Mouse (Mus musculus) neural tube, embryonic 12.5 days (tissue): ENCODE results near the gene Ext2. TPM values are rescaled to one million over a fixed set of nuclear protein-coding genes. Genes with fewer than 3 reads are reported as not detected.

ENCODE experiments used
- ATAC-seq: fragments of 200-750 bp; cut with Nextera tagmentation; 2 replicates; pipeline ENCODE4 v1.8.0; 2017; ENCODE audit warnings: low read depth, mild to moderate bottlenecking, moderate TSS enrichment, moderate library complexity; ENCODE audit not compliant: low FRiP score
- H3K27ac ChIP-seq: fragments of 300-500 bp; sonication (generic); 2 replicates; pipeline ENCODE4 v1.5.1; 2016
- H3K27me3 ChIP-seq: fragments of 300-500 bp; sonication (generic); replicated peaks from 2 replicates; pipeline ENCODE4 v1.6.1; 2016; ENCODE audit warnings: mild to moderate bottlenecking
- H3K36me3 ChIP-seq: fragments of 300-500 bp; sonication (generic); 2 replicates; pipeline ENCODE4 v1.6.1; 2016; ENCODE audit warnings: mild to moderate bottlenecking
- H3K4me1 ChIP-seq: fragments of 300-500 bp; sonication (generic); 2 replicates; pipeline ENCODE4 v1.6.1; 2016
- H3K4me2 ChIP-seq: fragments of 300-500 bp; sonication (generic); replicated peaks from 2 replicates; pipeline ENCODE4 v1.6.1; 2016; ENCODE audit warnings: mild to moderate bottlenecking
- H3K4me3 ChIP-seq: fragments of 300-500 bp; sonication (generic); 2 replicates; pipeline ENCODE4 v1.5.1; 2016
- H3K9ac ChIP-seq: fragments of 300-500 bp; sonication (generic); 2 replicates; pipeline ENCODE4 v1.6.1; 2016; ENCODE audit warnings: mild to moderate bottlenecking
- H3K9me3 ChIP-seq: fragments of 300-500 bp; sonication (generic); 2 replicates; pipeline ENCODE4 v1.6.1; 2016; ENCODE audit warnings: mild to moderate bottlenecking
- WGBS: fragments of 180-500 bp; shearing (Covaris S2); methylation state at CpG from one replicate; pipeline ENCODE4 v1.1.7; 2016; 5-methylcytosine and 5-hydroxymethylcytosine counted together
- polyA plus RNA-seq: library from polyadenylated mRNA; unstranded; fragments of >200 nt; fragmentation: Nextera tagmentation; extraction: Ambion mirVana; gene quantifications from 2 replicates; pipeline ENCODE4 v1.2.1, GENCODE M21; 2016

Gene Ext2
- polyA plus RNA-seq, 1 experiment from 2014 or later: 76.9 TPM

DNA sequence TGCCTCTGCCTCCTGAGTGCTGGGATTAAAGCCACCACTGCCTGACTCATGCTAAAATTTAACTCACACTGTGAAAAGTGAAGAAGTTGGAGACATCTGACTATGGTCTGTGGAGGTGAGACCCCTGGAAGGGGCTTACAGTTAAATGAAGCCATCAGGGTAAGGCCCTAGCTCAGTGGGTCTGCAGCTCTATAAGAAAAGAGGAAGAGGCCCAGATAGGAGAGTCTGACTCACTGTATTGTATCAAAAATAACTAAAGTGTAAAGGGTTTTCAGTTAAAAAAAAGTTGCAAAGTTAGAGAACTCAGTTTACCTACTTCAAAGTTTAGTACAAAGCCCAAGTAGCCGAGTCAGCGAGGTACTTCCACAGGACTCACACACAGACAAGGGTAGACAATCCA lies 19.4 kb downstream of the Ext2 start:
- H3K27ac ChIP-seq: no peak overlapping the region
- no peaks in the 10 kb centered on the region for H3K4me1 ChIP-seq
- no peak overlapping the region for H3K4me3 ChIP-seq
- H3K36me3 ChIP-seq: peaks cover 34% of the 10 kb centered on the region
- no peak overlapping the region for H3K9ac ChIP-seq
- H3K4me2 ChIP-seq: no peak overlapping the region
- no peaks in the 10 kb centered on the region for H3K27me3 ChIP-seq
- no peak for ATAC-seq
- no peaks in the 10 kb centered on the region for H3K9me3 ChIP-seq
- WGBS: 93% methylated on average over 2 of the region's 2 CpGs

DNA sequence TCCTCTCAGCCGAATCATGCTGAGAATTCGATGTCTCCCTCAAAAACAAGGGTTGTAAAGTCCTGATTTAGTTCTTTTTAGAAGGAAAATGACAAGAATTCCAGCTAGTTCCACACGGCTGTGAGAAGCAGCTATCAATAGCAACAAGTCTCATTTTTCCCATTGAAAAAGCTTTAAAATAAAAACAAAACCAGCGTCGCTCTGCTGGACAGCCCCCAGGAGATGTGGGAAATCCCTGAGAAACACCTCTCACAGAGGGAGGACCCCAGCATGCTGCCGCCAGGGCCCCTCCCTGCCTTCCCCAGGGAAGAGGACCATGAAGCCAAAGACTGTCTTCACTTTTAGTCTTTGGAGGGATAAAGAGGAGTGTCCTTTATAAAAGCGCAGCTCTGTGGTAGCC lies 21.3 kb downstream of the Ext2 start:
- Histone ChIP-seq H3K27ac (no peak overlapping the region), H3K9me3 (no peaks in the 10 kb centered on the region), H3K36me3 (peaks cover 38% of the 10 kb centered on the region), H3K9ac (no peak overlapping the region), H3K4me1 (no peaks in the 10 kb centered on the region), H3K4me3 (no peak overlapping the region), H3K4me2 (no peak overlapping the region), H3K27me3 (no peaks in the 10 kb centered on the region)
- no peak for ATAC-seq
- WGBS: 83% methylated on average over 7 of the region's 7 CpGs

DNA sequence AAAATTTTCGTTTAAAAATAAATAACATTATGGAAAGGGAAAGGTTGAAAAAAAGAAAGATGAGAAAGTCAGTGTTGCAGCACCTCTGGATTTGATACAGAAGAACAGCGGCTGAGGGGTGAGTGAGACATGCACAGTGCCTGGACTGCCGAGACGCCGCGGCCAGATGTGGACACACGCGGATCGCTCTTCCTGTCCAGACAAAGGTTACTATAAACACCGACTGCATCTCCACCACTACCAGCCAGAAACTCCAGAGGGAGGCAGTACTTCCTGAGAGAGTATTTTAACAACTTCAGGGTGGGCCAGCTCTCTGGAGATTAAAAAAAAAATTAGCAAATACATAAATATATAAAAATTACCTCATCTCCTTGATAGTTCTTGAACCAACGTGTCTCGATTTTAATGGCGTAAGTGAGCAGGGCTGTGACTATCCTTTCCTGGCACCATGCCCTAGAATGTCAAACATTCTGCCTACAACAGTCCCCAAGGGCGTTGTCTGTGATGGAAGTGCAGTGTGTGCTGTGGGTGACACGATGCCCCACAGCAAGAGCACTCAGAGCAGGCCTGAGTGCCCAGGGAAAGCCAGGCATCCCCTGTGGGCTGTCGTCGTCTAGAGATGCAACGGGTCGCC lies 25.1 kb downstream of the Ext2 start:
- Histone ChIP-seq H3K9ac (no peak overlapping the region), H3K27ac (no peak overlapping the region), H3K9me3 (no peaks in the 10 kb centered on the region), H3K4me1 (no peaks in the 10 kb centered on the region), H3K4me3 (no peak overlapping the region), H3K27me3 (no peaks in the 10 kb centered on the region), H3K36me3 (peaks cover 42% of the 10 kb centered on the region), H3K4me2 (no peak overlapping the region)
- no peak for ATAC-seq
- 83% methylated on average over 19 of the region's 19 CpGs for WGBS

DNA sequence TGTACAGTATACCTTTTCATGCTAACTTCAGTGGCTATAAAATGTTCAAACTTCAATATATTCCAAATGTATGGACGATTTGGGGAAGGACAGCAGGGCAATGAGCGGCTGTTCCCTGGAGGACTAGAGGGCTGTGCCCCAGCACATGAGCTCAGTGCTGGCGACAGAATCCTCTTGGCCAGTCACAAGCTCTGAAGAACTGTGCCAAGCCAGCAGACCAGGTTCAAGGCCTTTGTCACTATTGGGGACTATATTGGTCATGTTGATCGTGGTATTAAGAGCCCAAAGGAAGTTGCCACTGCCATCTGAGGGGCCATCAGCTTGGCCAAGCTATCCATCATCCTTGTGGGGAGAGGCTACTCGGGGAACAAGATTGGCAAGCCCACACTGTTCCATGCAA lies 28.0 kb downstream of the Ext2 start:
- Histone ChIP-seq H3K4me2 (no peak overlapping the region), H3K9ac (no peak overlapping the region), H3K4me1 (no peaks in the 10 kb centered on the region; the same call in 1 of the 2 replicates), H3K27me3 (no peaks in the 10 kb centered on the region), H3K36me3 (peaks cover 46% of the 10 kb centered on the region), H3K4me3 (no peak overlapping the region), H3K9me3 (no peaks in the 10 kb centered on the region), H3K27ac (no peak overlapping the region)
- no peak for ATAC-seq
- 93% methylated on average over 5 of the region's 5 CpGs for WGBS

DNA sequence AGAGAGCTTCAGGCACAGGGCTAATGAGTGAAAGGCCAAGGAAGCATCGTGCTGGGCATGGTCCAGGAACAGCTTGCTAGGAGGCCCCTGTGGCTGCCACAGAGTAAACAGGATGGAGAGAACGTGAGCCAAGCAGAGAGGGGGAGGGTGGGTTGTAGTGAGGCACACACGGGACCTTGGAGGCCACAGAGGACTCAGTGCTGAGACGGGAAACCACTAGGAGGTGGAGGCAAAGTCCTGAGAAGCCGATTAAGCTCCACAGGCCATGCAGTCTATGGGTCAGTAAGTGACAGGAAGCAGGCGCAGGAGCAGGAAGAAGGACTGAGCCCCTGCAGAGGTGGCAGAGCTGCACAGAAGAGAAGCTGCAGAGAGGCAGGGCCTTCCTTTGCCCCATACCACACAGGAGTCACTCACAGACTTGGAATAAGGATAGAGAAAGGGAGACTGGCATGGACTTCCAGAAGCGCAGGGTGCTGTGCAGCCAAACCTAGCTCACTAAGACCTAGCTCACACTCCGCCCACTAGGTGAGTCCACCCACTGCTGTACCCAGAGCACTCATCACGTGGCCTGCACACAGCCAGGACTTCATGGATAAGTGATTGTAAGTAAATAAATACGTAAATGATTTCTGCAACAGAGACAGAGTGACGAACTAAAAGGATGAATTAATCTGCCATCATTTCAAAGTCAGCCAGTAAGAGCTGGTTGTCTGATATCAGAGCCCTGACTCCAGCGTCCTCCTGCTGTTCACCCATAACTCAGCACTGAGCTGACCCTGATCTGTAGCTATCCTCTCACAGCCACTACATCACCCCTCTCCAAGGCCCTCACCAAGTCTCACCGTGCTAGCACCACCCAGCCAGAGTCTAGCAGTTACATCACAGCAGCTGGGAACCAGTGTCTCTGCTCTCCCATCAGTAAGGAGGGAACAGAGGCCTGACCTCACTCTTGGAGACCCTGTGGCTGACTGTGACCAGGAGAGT lies 30.6 kb downstream of the Ext2 start:
- no peak overlapping the region for H3K4me3 ChIP-seq
- 66% methylated on average over 13 of the region's 13 CpGs for WGBS
- peaks cover 41% of the 10 kb centered on the region for H3K36me3 ChIP-seq
- no peak overlapping the region for H3K27ac ChIP-seq
- H3K9me3 ChIP-seq: no peaks in the 10 kb centered on the region
- ATAC-seq: no peak
- no peak overlapping the region for H3K4me2 ChIP-seq
- no peaks in the 10 kb centered on the region; the same call in 1 of the 2 replicates for H3K4me1 ChIP-seq
- no peaks in the 10 kb centered on the region for H3K27me3 ChIP-seq
- no peak overlapping the region for H3K9ac ChIP-seq

DNA sequence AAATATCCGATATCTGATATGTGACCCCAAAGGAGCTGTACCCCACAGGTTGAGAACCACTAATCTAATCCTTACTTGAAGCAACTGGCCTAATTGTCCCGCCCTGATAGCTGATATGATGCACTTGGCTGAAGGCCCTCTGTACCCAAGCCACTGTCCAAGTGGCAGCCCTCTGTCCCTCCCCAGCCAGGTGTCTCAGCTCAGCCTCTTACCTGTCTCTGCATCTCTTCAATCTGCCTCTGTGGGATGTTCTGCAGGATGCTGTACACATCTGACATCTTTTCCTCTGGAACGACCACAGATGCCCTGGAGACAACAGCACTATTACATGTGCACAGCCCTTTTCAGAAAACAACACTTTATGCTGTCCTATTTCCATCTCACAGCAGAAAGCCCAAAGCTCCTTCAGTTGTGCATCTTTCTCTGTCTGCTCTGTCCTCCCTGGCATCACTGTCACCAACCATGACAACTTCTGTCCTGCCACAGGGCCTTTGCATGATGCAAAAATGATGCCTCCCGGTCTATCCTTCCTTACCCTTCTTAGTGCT lies 31.5 kb downstream of the Ext2 start:
- no peaks in the 10 kb centered on the region for H3K27me3 ChIP-seq
- 95% methylated on average over 4 of the region's 4 CpGs for WGBS
- H3K36me3 ChIP-seq: peaks cover 38% of the 10 kb centered on the region
- H3K9ac ChIP-seq: no peak overlapping the region
- no peak overlapping the region for H3K4me3 ChIP-seq
- H3K4me2 ChIP-seq: no peak overlapping the region
- no peak for ATAC-seq
- H3K27ac ChIP-seq: no peak overlapping the region
- H3K4me1 ChIP-seq: peaks cover 3% of the 10 kb centered on the region
- no peaks in the 10 kb centered on the region for H3K9me3 ChIP-seq

DNA sequence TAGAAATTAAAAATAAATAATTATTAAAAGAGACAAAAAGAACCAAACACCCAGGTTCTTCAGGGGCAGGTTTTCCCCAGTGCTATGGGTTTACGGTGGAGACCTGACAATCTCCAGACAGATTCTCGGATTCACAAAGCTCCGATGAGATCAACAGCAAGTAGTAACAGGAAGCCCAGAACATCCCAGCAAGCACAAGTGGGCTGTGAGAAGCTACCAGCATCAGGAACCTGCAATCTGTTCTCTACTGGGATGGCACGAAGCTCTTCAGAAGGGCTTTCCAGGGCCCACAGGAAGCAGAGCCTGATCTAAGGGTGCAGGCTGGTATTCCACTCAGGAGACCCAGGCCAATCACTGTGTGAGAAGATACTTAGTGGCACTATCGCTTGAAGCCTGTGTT lies 33.8 kb downstream of the Ext2 start:
- 88% methylated on average over 5 of the region's 5 CpGs for WGBS
- H3K4me1 ChIP-seq: peaks cover 20% of the 10 kb centered on the region
- ATAC-seq: no peak
- H3K27me3 ChIP-seq: no peaks in the 10 kb centered on the region
- H3K36me3 ChIP-seq: peaks cover 18% of the 10 kb centered on the region; the same call in 1 of the 2 replicates
- no peaks in the 10 kb centered on the region for H3K9me3 ChIP-seq
- no peak overlapping the region for H3K4me3 ChIP-seq
- no peak overlapping the region for H3K9ac ChIP-seq
- no peak overlapping the region for H3K4me2 ChIP-seq
- no peak overlapping the region for H3K27ac ChIP-seq

DNA sequence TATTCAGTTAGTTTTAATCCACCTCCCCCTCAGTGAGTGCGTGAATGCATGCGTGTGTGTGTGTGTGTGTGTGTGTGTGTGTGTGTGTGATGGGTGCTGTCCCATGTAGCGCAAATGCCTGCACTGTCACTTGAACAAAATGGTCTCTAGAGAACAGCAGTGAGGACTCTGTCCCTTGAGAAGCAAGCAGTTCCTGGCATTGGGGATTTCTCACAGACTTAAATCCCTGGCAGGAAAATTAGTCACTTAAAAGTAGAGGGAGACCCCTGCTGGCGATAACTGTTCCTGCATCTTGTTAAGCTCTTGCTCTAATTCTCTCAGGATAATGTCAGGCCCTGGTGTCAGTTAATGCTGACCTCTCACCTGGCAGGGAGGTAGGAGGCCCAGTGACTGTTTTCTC lies 36.2 kb downstream of the Ext2 start:
- no peak overlapping the region for H3K27ac ChIP-seq
- no peak for ATAC-seq
- H3K36me3 ChIP-seq: peaks cover 14% of the 10 kb centered on the region; the same call in 1 of the 2 replicates
- H3K27me3 ChIP-seq: no peaks in the 10 kb centered on the region
- no peak overlapping the region for H3K4me2 ChIP-seq
- H3K4me3 ChIP-seq: no peak overlapping the region
- no peaks in the 10 kb centered on the region for H3K9me3 ChIP-seq
- no peak overlapping the region for H3K9ac ChIP-seq
- 40% methylated on average over 4 of the region's 4 CpGs for WGBS
- peaks cover 22% of the 10 kb centered on the region for H3K4me1 ChIP-seq

DNA sequence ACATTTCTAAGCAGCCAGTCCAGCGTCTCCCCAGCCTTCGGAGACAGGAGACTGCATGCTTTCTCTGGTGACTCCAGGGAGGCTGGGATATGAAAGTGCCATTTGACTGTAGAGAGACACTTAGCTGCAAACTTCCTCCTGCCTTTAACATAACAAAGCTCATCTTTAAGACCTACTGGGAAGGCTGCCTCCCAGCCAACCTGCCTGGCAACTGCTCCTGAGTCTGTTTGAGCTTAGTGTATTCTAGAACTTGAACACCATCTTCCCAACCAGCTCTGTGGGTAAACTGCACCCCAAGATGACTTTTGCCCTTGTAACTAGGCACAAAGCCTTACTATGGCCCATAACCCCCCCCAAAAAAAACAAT lies 37.0 kb downstream of the Ext2 start:
- H3K27me3 ChIP-seq: no peaks in the 10 kb centered on the region
- peaks cover 26% of the 10 kb centered on the region for H3K4me1 ChIP-seq
- H3K4me3 ChIP-seq: no peak overlapping the region
- WGBS: 12% methylated on average over 2 of the region's 2 CpGs
- no peak overlapping the region for H3K9ac ChIP-seq
- H3K36me3 ChIP-seq: peaks cover 14% of the 10 kb centered on the region; the same call in 1 of the 2 replicates
- no peak for ATAC-seq
- H3K27ac ChIP-seq: no peak overlapping the region
- H3K9me3 ChIP-seq: no peaks in the 10 kb centered on the region
- no peak overlapping the region for H3K4me2 ChIP-seq

DNA sequence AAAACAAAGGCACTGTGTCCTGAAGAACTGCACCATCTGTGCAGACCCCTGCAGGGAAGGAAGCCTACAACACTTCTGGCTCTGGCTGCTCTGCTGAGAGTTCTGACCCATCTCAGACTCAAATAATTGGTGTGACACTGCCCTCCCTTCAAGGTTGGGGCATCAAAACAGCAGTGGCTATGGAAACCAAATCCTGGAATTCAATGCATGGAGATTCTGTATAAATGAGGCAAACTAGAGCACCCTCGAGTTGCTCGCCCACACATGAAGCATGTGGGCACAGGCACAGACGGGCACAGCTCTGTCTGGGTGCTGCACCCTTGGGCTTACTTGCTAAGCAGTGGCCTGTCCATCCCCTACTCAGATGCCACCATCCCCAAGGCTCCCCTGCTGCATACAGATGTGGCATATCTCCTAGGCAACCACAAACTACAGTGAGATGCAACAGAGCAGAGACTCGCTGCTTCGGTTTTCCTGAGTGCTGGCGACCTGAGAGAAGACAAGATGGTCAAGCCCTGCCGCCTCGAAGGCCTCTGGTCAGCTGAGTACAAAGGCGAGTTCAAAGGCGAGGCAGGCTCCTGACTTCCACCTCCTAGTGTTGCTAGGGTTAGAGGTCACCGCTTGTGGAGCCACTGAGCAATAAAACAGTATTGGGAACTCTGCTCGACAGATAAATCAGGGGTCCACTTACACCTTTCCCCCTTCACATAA lies 37.5 kb downstream of the Ext2 start:
- Histone ChIP-seq H3K27me3 (no peaks in the 10 kb centered on the region), H3K4me2 (no peak overlapping the region), H3K36me3 (peaks cover 13% of the 10 kb centered on the region; the same call in 1 of the 2 replicates), H3K9me3 (no peaks in the 10 kb centered on the region), H3K9ac (no peak overlapping the region), H3K4me1 (peaks cover 31% of the 10 kb centered on the region), H3K4me3 (no peak overlapping the region), H3K27ac (no peak overlapping the region)
- ATAC-seq: peak; percentile 59
- 10% methylated on average over 12 of the region's 12 CpGs for WGBS

DNA sequence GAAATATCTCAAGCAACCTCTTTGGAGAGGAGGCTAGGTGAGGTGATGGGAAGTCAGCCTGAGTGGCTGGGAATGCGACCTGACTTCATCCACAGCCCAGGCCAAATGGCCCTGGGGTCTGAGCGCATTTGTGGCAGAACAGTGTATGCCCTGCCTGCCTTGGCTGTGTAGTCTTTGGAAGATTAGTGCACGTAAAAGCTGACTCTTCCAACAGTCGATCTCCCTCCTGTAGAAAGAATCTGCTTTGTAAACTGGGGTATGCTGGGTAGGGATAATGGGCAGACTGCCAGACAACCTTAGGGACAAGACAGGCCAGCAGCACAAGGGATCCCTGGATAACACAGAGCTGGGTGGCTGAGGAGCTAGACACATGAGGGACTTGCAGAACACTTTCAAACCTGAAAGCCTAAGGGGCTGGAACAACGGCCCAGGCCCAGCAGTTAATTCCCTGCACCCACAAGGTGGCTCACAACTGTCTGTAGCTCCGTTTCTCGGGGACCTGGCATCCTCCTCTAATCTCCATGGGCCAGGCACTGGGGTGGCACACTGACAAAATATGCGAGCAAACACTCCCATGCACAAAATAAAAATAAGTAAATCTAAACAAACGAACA lies 38.3 kb downstream of the Ext2 start:
- Histone ChIP-seq H3K9me3 (no peaks in the 10 kb centered on the region), H3K4me1 (peaks cover 40% of the 10 kb centered on the region), H3K36me3 (peaks cover 6% of the 10 kb centered on the region; the same call in 1 of the 2 replicates), H3K9ac (no peak overlapping the region), H3K4me3 (no peak overlapping the region), H3K27me3 (no peaks in the 10 kb centered on the region), H3K4me2 (no peak overlapping the region), H3K27ac (no peak overlapping the region)
- no peak for ATAC-seq
- 67% methylated on average over 9 of the region's 9 CpGs for WGBS
